Mouse (Mus musculus): ENCODE measurements at regions not wholly inside any gene's neighbourhood (a gene's known extent, or its start where the extent isn't known, plus 50 kb on each side); places are given as distances from the start of the nearest gene placed in this dataset.

DNA sequence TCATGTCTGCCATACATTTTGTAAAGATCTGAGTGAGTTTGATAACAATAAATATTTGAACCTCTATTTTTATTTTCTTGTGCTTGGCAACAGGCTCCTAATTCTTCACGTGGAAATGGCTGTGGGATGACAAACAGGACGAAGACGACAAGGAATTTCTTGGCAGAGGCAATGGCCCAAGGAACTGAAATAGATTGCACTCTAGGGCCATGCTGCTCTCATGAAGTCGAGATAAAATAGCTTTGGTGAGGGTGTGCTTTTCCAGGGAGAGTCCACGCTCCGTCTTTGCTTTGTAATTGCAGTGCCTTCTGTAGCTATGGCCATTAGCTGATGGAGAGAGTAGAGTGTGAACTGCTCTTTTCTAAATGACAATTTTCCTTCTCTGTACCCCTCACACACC is 50.9 kb upstream of the 1810046K07Rik start:
- DNase-seq (ENCODE audit: low spot score): no peak

DNA sequence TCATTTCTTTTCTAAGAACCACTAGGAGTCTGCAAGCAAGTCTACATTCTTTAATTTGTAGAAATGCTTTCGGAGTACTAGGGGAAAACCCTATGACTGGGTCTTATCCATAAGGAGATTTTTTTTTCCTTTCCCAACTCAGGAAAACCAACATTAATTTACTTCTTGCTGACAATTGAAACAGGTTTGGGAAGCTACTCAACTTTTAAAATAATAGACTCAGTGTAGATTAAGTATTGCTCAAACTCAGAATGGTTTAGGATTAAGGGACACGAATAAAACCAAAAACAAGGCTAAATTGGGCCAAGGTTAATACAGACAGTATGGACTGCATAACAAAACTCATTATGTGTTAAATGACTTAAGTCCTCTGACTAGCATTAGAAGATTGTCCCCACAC is 65.2 kb upstream of the 1810046K07Rik start:
- DNase-seq (ENCODE audit: low spot score): no peak

DNA sequence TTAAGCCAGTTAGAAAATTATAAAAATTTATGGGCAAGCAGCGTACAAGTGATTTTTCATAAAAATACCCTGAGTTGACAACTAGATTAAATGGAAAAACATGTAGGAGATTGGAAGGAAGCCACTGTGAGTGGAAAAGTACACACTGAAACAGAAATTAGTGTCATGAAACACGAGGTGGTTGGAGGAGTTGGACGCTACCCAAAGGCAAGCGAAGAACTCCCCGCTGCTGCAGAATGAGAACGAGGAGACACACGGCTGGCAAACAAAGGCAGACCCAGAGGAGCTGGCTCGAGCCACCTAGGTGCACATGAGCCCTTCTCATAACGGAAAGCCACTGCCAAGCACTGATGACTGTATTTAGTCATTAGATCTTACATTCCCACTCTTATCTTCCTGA is 65.7 kb upstream of the 1810046K07Rik start:
- peak; percentile 56 for DNase-seq (ENCODE audit: low spot score)

DNA sequence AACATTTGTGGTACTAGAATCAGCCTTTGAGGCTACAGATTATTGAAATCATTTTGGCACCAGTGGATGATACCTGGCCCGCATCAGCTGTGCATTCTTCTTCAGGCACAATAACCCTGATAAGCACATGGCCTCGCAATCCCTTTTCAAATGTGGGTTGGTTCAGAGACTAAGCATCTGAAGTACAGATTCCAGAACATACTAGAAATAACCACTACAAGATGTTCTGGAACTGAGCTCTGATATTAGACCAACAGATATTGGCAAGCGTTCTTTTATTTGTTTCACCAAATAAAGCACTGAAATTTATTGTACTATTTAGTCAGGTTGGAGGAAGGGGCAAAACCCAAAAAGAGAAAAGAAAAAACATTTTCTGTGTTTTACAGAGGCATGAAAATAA is 68.1 kb upstream of the 1810046K07Rik start:
- no peak for DNase-seq (ENCODE audit: low spot score)

DNA sequence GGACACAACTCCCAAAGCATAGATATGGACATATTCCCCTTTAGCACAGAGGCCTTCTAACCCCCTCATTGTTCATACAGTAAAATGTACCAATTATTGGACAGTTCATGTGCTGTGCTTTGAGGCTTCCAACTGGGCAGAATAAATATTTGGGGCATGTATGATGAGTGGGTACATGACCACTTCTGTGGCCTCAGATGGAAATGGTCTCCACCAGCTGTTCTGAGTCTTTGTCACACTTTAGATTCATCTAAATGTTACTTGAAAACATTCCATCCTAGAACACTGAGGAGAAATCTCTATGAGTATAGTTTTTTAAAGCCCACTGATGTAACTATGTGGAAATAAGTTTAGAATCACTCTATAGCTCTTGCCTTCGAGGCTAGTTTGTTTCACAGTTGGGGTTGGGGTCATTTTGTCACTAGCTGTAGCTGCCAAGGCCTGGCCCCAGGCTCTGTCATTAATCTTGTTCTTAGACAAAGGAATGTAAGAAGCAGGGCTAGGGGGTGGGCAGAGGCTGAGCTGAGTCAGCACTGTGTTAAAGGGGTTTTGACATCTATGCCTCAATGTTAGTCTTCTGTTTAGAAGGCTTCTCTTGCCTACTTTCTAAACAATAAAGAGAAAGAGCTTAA is 69.0 kb upstream of the 1810046K07Rik start:
- no peak for DNase-seq (ENCODE audit: low spot score)

DNA sequence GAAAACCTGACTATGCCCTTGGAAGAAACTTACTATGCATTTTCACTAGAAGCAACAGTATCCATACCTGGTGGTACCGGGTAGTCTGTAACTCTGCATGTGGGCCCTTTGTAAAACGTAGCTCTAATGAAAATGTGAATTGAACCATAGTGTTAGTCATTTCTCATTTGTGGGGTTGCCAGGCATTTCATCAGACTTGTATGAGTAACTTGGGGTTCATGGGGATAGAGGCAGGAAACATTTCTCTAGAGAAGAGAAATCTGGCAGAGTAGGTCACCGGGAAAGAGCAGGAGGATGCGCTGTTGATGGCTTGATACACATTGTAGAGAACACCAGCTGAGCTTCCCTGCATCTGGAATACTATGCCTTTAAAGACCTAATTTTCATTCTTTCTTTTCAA is 70.2 kb upstream of the 1810046K07Rik start:
- no peak for DNase-seq (ENCODE audit: low spot score)

DNA sequence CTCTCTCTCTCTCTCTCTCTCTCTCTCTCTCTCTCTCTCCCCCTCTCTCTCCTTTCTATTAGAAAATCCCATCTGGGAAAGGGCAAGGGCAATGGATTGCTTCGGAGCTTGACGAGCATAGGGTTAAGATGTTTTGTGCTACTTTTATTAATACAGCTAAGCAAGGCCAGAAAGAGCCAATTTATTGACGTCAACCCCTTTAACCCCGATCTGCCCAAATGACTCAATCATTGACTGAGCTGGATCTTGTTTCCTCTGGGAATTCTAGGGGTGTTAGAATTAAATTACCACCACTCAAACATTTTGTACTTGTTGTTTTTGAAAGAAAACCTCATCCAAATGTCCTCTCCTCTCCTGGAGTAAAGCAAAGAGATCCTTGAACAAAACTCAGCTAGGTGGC is 70.6 kb upstream of the 1810046K07Rik start:
- DNase-seq (ENCODE audit: low spot score): no peak

DNA sequence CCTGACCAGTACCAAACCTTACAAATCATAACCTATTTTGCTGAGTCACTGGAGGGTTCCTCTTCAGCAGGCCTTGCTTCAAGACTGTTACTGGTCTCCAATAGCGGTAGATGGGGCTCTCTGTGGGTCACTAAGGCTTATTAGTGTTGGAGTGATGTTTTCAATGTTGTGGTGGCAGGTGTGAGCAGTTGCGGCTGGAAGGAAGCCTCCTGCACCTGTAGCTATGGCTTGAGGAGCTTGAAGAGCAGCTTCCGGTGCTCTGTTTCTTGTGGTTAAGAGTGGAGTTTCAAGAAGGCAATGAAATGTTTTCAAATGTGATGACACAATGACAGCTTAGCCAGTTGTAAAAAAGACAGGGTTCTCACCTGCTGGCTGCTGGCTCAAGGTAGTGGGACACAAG is 73.1 kb upstream of the 1810046K07Rik start:
- DNase-seq (ENCODE audit: low spot score): no peak

DNA sequence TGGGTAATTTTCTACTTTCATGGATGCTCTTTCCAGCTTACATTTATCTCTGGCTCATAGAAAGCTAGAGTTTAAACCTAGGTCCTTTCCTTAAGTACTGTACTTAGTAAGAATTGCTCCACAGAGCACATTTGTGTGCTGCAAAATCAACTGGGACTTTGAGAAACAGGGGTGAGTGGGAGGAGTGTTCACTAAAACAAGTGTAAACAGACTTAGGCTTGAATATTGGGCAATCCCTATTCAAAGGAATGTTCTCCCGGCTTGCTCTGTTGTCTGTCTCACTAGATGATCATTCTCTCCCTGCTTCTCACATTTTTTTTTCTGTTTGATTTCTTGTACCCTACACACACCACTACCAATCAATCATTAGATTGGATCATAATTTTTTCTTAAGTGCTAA is 79.3 kb upstream of the 1810046K07Rik start:
- DNase-seq (ENCODE audit: low spot score): no peak

DNA sequence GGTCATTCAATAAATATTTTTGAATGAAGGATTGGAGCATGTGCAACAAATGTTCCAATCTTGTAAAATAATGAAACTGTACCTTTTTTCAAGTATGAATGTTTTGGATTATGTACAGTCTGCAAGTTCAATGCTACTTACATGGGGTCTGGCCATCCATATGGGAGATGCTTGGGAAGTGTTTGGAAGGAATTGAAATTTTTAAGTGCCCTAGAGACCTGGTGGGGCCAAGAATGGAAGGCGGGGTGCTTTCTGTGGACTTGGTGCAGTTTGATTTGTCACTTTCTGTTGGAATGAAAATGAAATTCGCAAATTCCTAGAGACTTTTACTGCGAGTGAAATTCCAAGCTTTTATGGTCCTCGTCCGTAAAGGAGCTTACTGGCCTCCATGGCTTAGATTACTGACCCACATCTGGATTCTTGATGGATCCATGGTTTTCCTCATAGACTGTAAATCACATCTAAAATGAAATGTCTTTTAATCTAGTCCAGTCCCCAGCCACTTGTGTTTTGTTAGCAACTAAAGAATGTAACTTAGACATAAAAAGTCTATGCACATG is 90.3 kb upstream of the 1810046K07Rik start:
- DNase-seq (ENCODE audit: low spot score): no peak

DNA sequence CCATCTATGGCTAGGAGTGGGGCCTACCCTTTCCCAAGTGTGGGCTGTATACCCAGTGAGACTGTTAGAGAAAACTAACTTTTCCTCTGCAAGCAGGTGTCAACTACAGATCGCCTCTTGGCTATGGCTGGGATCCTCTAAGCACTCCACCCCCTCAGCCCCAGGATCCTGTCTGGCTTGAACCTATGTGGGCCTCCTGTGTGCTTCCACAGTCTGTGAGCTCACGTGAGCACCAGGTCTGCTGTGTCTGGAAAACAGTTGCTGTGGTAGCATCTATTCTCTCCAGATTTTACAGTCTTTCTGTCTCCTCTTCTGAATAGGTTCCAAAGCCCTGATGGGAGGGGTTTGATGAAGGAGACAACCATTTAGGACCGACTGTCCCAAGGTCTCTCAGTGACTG is 93.8 kb upstream of the 1810046K07Rik start:
- DNase-seq (ENCODE audit: low spot score): no peak

DNA sequence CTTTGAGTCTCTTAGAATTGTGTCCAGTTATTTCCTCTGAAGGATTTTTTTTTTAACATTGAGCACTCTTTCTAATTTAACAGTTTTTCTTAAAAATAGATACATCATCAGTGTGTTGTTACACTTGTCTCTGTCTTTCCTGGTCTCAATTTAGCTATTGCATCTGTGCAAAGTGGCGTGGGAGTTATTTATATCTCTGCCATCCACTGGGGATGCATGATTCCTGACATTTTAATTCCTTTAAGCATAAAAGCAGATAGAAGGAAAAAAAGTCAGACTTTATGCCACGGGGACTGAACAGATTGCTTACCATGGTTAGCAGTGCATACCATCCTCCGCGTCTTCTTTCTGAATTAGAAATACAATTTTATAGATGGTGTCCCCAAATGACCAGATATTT is 94.6 kb upstream of the 1810046K07Rik start:
- no peak for DNase-seq (ENCODE audit: low spot score)

DNA sequence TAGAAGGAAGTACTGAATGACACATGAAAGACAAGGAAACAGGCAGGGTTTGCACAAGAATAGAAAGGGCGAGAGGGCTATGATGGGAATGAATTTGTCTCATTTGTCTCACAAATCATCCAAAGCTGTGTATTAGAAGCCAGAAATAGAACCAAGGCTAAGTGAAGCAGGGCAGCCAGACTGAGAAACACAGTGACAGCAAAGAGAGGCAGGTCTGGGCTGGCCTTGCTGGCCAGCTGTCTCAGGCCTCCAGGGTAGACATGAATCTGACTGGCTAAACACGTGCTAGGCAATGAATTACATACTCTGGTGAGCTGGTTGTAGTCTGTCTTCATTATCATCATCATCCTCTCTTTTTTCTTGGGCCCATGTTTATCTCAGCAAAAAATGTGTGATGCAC is 101.7 kb upstream of the 1810046K07Rik start:
- no peak for DNase-seq (ENCODE audit: low spot score)

DNA sequence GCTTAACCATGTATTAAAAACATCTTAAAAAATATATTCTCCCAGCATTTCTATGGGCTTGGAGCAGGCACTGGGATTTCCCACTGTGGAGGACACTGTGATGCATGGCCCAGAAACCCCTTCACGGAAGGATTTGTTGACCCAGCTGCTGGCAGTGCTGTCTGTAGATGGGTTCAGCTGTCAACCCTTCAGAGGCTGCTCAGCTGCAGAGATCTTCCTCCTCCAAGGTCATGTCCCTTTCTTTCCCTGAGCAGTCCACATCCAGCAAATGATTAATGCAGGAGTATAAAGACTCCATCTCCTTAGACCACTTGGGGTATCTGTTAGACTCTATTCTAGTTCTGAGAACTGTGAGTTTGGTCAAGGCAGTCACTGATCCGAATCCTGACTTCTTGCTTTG is 108.4 kb upstream of the 1810046K07Rik start:
- no peak for DNase-seq (ENCODE audit: low spot score)

DNA sequence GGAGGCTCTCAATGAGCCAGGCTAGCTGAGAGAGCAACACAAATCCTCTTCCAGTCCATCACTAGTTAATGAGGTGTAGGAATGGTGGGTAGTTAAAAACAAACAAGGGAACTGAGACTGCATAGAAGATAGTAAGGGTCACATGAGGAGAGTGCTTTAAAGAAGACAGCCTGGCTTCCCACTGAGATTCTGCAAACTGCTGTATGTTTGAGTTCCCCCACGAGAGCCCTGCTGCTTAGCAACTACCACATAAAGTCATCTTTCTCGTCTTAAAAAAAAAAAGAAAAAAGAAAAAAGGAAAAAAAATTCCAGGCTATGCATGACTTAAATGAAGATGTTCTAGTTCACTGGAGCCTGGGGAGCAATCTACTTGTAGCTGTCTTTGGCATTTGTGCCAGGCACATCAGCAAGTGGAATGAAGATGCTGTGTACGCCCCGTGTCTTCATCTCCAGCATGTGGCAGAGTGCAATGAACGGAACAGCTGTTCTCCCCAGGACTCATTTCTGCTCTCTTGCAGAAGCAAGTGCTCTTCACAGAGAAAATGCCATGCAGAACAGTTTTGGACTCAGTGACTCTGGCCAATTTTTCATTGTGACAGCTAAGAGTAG is 113.2 kb upstream of the 1810046K07Rik start:
- DNase-seq (ENCODE audit: low spot score): no peak

DNA sequence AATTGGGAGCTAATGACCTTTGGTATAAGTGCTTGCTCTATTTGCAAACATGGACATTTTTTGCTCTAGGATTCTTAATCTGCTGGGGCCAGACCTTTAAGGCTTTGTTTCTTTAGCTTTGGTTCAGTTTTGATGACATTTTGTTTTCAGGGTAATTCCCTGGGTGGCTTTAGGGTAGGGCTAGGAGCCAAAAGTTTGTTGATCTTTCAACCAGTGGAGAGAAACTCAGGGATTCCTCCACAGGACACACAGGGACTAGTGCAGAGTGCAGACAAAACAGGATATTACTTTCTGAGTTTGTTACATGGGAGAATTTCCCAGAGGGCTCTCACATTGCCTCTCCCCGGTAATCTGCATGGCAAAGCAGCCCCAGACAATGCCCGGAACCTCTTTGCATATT is 127.0 kb upstream of the 1810046K07Rik start:
- DNase-seq (ENCODE audit: low spot score): no peak

DNA sequence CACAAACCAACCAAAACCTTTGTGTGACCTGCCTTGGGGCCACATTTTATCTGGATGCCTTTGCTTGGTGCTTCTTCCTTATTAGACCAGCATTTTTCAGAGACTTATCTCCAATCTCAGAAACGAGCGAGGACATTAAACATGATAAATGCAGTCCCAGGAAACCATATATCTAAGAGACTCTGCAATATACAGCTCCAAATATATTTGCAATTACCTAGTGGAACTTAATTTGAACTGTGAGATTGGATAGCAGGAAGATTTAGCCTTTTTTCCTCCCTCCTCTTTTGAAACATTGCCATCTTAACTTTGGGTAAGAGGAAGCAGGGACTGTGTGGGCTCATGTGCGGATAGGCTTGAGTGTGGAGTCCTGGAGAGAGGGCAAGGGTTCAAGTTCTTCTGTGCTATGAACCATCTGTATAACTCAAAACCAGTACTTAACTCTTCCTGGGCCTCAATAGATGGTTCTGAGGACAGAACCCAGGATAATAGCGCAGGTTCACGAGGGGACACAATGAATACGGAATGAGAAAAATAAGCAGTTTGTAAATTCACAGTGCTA is 133.8 kb upstream of the 1810046K07Rik start:
- no peak for DNase-seq (ENCODE audit: low spot score)

DNA sequence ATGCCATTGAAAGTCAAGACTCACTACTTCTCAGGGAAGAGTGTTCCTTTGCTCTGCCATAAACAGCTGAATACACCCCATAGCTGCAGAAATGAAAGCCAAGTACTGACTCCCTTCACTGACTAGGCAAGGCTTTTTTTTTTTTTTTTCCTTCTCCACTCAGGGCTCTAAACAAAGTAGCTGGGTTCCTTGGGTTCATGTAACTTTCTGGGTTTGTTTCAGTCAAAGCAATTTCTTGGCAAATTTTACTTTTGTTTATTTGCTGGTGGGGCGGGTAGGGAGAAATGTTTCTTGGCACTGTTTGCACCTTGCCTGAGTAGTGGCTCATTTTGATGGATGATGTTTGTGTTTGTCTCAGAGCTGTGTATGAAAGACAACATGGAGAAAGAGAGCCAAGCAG is 141.3 kb upstream of the 1810046K07Rik start:
- DNase-seq (ENCODE audit: low spot score): no peak

DNA sequence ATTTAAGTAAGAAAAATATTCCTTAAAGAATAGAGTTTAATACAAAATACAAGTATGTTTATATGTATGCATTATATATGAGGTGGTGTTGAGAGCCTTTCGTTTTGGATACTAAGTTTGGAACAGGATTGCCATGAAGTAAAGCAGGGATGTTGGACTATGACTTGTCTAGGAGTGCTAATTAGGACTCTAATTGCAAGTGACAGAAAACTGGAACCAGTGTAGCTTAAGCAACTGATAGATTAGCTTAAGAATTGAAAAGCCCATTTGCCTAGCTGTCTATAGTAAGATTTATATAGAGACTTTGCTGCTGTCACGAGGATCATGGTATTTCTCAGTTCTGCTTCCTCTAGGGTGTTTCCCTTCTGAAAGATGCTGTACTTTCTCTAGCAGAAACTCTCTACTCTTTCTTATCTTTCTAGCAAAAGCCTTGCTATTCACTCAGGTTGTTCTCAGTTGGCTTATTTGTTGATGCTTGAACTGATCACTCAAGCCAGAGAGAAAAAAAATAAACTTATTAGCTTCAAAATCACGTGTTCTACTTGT is 147.9 kb upstream of the 1810046K07Rik start:
- DNase-seq (ENCODE audit: low spot score): no peak

DNA sequence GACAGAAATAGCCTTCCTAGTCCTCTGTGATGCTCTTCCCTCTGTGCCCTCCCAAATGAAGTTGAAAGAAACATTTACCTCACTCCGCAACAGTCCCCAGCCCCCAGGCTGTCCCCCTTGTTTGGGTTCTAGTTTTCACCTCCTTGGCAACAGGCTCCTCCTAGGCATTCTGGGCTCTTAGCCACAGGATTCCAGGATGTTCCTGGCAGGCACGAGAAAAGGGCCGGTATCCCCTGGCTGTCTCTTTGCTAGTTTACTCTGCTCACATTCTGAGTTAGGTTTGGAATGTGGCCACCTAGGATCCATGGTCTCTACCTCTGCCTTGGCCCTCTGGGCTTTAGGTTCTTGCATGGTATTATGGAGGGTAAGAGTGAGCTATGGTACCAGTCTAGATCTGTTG is 159.1 kb upstream of the 1810046K07Rik start:
- no peak for DNase-seq (ENCODE audit: low spot score)

DNA sequence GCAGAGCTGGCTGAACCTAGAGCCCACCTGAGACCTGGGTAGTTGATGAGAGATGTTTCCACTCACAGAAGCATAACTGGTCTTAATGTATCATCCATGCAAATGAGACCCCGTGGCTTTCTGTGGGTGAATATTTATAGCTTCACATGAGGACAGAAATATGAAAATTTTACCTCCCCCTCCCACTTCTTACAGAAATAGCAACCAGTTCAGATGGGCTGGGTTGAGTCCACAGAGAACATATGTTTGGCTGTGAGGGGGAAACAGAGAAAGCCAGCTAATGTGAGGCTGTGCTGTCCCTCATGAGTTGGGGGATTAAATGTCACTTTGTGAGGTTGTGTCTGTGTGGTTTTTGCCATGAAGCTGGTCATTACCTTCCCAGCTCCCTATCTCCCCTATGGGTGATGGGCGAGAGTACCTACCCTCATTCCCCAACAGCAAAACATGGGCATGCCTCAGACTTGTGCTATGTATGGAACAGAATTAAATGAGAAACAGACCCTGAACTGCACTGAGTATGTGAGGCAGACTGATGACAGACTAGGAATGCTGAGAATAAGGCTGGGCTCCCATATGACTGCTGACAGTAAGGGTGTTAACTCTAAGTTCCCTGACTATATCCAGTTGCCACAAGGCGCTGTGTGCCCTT is 178.7 kb upstream of the 1810046K07Rik start:
- DNase-seq (ENCODE audit: low spot score): no peak

DNA sequence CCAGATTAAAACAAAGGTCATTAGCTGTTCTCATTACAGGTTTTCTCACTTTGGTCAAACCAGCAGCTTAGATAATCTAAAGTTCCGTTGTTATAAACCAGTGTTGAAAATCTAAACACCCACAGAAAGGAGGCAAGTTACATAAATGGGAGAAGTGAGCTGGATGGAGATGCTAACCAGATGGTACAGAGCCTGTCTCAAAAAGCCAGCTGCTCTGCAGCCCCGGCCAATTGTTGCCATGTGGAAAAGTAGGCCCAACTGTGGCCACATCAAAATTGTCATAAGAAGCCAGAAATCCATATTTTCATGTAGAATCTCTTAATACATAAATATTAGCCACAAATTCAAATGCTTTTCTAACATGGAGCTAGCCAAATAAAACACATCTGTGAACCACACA is 188.9 kb upstream of the 1810046K07Rik start:
- no peak for DNase-seq (ENCODE audit: low spot score)

DNA sequence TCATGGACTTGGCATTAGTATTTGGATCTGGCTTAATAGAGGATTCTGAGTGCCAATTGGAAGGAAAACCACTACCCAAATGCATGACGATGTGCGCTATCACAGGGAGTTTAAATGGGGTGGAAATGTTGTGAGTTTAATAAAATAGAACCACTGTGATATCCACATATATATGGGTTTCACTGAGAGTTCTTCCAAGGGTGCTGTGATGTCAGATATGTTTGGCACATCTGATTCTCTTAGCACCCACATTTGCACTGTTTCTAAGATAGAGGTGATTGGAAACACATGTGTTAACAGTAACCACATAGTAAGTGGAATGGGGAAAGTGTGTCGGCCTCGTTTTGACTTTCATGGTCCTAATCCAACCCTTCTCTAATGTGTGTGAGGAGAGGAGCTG is 189.7 kb upstream of the 1810046K07Rik start:
- DNase-seq (ENCODE audit: low spot score): no peak
